Mouse (Mus musculus): Measurements from ENCODE around the gene Man1c1.

Man1c1 gene

DNA sequence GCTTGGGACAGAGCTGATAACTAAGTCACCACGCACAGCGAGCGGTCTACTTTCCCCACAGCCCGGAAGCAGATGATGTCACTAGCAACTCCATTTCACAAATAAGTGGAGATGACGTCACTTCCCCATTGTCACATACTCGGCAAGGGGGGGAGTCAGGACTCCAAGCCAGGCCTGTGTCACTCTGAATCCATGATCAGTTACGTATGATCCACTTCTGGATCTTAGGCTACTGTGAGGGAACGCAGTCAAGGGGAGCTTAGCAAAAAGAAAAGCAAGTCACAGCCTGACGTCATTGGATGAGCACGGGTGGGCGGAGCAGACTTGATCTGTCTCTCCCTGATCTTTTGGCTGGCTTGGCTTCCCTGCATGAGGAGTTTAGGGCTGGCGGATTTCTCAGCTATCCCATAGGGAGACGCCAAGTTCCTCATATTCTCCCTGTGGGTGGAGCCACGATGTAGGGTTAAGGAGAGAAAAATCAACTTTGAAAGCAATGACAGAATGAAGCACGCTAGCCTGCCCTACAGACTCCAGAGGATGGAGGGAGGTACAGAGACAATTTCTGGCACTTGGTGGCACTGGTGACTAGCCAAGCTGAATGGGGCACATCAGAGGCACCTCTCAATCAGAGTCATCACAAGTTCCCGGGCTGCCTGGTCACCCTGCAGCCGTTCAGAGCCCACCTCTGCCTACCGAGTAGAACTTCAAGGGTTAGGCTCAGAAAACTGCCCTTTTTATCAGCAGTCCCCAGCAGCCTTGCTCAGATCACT lies 155.7 kb downstream of the Man1c1 start:
- no peak for DNase-seq (ENCODE audit: low spot score)

DNA sequence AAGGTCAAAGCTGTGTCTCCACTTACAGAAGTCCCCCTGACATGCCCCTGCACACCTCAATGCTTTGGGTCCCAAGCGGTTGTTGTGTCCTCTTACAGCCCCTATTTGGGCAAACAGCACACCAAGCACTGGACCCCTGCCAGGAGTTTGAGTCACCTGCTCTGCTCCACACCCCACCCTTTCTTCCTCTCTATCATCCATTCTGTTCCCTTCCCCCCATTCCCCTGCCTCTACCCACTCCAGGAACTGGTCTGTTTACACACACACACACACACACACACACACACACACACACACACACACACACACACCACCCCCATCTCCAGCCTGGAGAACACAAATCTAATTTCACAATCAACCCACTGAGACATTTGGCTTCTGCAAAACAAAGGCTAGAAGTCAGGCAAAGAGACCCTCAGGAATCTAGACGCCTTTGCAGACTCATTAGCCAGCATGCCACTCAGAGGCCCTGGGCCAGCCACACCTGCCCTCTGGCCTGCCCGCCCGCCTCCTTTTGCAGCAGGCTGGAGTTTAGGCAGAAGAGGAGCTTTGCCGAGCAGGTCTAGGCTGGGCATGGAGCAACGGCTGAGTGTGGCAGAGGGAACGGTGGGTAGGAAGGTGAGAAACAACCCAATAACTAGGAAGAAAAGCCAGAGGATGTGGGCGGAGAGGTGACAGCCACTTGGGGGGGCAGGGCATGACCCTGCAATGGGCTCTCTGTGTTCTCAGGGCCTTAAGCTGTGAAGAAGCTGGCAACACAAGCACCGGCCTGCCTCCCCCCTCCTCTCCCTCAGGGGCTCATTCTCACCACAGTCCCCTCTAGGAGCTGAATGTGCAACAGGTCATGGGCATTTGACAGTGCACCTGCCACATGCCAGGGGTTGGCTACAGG lies 157.0 kb downstream of the Man1c1 start:
- no peak for DNase-seq (ENCODE audit: low spot score)

DNA sequence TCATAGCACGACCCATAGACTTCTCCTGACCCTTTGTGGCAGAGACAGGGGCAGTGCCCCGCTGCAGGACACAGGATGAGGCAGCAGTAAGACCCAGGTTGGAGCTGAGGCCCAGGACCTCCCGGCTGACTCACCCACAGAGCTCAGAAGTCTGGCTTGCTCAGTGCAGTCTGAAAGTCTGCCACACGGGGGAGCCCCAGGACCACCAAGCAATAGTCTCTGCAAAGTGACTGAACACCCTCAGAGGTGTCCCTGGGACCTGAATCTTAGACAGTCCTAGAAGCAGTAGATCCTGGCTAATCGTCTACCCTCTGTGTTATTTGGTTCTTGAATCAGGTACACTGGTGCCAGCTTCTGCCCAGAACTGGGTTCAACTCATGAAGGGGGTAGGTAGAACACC lies 160.8 kb downstream of the Man1c1 start:
- DNase-seq (ENCODE audit: low spot score): peak; percentile 97

DNA sequence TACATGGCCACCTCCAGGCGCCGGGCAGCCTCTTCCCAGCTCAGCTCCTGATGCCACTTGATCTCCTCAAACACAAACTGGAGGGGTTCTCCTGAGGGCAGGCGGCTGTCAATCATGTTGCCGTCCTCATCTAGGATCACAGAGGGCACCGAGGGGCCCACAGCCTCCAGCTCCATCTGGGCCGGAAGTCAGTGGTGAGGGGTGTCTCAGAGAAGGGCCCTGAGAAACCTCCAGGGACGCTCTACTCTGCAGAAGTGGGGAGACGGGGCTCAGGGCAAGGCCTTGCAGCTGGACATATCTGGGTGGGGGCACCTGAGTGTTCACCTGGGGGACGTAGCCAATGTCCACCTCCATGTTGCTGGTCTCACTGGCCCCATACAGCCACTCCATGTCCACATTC lies 161.4 kb downstream of the Man1c1 start:
- no peak for DNase-seq (ENCODE audit: low spot score)

GRCm38 (mm10) chr4:134538997-134539580 lies 165.0 kb downstream of the Man1c1 start:
- DNase-seq (ENCODE audit: low spot score): no peak

GRCm38 (mm10) chr4:134535787-134536151 lies 168.3 kb downstream of the Man1c1 start:
- DNase-seq (ENCODE audit: low spot score): no peak

GRCm38 (mm10) chr4:134534932-134535786 lies 168.9 kb downstream of the Man1c1 start, which contains the start of gene Mtfr1l:
Mtfr1l (minus strand) TSS chr4:134535387.
- DNase-seq (ENCODE audit: low spot score): peak; percentile 98

DNA sequence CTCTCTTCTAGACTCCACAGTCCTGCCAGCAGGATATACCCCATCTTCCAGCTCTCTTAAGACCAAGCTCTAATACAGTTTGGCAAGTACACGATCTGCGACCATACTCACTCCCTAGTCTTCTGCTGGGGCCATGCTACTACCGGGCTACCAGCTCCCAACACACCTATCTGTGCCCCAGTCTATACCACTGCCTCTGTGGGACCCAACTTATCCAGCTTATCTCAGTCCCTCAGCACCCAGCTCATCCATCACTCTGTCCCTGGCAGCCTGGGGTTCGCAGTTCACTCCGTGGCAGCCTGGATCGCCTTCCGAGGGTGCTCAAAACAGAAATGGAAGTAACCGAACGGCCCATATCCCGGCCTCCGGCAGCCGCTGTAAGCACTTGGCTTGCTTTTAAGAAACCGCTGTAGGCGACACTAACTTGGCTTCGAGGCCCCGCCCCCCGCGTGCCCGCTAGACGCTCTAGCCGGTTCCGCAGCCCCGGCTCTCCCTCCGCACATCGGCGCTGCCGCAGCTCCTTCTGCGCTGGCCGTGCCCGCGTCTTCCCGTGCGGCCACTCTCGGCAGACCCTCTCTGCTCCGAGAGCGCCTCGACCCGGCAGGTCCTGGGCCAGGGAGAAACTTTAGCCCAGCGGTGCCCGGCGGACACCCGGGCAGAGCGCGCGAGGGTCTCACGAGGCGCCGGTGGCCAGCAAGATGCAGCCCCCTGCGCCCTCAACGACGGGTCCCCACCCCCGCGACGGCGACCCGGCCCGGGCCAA lies 169.8 kb downstream of the Man1c1 start:
- DNase-seq (ENCODE audit: low spot score): peak; percentile 87

DNA sequence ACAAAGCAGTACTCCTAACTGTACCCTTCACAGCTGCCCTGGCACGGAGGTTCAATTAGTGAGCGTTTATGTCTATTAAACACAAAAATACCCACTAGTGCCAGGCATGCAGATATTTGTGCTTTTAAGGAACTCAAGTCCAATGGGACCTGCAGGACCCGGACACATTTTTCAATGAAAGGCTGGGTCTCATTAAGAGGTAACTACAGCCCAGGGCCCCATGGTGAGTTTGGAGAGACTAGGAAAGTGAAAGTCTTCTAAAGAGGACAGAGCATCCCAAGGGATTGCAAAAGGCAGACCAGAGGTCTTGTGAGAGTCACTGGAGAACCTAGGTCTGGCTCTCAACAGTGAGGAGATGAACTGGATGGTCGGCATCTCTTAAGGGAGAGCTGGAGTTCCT lies 170.7 kb downstream of the Man1c1 start:
- no peak for DNase-seq (ENCODE audit: low spot score)

DNA sequence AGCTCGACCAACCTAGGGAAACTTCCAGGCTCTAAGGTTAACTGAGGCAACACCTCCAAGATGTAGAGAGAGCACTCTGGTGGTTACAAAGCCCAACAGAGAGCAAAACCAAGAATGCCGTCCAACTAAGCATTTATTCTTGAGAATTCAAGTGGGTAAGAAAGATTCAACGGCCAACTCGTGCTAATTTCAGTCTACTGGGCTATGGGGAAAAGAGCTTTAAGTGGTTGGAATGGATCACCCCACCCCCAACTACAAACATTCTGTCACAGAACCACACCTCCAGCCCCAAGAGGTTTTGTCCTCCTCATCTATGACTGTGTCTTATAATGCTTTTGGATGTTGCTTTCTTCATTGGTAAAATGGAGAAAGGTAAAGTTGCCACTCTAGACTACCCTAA lies 171.2 kb downstream of the Man1c1 start:
- DNase-seq (ENCODE audit: low spot score): no peak

GRCm38 (mm10) chr4:134526220-134526619 lies 177.9 kb downstream of the Man1c1 start:
- no peak for DNase-seq (ENCODE audit: low spot score)

DNA sequence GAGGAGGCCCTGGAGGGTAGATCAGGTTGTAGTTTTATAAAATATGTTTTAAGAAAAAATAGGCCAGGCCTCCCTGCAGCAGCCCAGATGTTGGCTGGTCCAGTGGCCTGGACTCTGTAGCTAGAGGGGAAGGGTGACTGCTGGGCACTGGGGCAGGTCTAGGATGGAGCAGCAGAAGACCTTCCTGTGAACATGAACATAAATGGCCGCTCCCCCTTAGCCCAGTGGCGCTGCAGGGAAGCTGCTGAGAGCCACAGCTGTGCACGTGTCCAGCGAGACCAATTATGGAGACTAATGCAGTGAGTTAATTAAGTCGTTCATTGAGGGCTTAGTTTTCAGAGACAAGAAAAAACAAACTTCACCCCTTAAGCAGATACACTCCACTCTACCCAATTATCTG lies 178.3 kb downstream of the Man1c1 start:
- no peak for DNase-seq (ENCODE audit: low spot score)

GRCm38 (mm10) chr4:134523447-134523846 lies 180.6 kb downstream of the Man1c1 start:
- DNase-seq (ENCODE audit: low spot score): no peak

GRCm38 (mm10) chr4:134519281-134519680 lies 184.8 kb downstream of the Man1c1 start:
- no peak for DNase-seq (ENCODE audit: low spot score)

GRCm38 (mm10) chr4:134518541-134518940 lies 185.5 kb downstream of the Man1c1 start:
- no peak for DNase-seq (ENCODE audit: low spot score)

DNA sequence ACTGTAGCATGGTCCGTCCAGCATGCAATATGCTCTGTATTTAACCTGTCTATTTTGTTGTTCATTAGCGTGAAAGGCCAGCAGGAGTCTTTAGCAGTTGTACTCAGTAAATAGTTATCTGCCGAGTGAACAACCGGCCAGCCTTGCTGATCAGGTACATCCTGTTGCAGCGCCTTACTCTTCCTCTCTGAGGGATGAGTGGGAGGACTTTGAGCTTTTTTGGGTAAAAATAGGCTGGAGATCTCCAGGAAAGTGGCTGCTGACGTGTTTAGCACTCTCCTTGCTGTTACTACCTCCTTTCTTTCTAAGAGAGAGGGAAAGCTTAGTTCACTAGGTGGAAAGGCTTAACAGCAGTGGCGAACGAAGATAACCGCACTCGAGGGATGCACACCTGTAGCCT lies 186.4 kb downstream of the Man1c1 start:
- no peak for DNase-seq (ENCODE audit: low spot score)

- no peak for DNase-seq (ENCODE audit: low spot score)
These were observed 187.1 kb downstream of the Man1c1 start for GRCm38 (mm10) chr4:134516981-134517380.

GRCm38 (mm10) chr4:134515614-134516013 lies 188.5 kb downstream of the Man1c1 start:
- DNase-seq (ENCODE audit: low spot score): no peak

DNA sequence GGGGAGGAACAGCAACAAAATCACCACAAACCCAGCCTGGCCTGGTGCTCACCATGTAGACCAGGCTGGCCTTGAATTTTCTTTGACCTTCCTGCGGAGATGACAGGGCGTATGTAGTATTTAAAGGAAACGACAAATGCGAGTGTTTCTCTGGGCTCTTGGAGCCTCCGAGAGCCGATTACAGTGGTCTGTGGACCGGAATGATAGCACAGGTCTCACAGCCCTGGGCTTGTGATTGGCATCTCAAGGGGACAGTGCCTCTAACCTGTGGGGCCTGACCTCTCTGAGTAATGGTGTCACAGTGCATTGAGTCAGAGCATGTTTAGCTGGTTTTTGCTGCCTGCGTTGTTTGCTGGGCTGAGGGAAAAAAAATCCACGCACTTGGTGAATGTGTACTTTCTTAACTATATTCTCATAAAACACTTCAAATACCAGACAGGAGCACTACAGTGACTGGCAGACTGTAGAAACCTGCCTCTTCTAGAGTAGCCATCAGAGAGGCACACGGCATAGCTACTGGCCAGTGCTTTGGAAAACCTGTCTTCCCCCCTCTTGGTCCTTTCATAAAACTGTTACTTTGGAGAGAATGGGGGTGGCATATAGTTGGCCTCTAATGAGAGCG lies 189.7 kb downstream of the Man1c1 start:
- no peak for DNase-seq (ENCODE audit: low spot score)

DNA sequence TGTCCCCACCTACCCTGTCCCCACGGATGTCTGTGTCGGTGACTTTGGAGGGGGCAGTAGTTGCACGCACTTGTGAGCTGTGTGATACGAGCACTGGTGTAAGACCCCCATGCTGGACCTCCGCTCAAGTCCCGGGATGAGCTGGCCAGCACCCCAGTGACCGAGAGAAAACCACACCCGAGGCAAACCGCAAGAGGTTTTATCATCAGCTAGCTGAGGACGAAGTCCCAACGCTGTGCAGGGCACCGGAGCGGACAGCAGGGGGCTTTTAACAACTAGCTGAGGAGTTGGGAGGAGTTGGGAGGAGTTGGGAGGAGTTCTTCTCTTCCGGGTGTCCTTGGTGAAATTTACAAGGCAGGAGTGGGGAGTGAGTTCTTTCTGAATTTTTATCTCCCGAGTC lies 191.3 kb downstream of the Man1c1 start:
- DNase-seq (ENCODE audit: low spot score): peak; percentile 90

DNA sequence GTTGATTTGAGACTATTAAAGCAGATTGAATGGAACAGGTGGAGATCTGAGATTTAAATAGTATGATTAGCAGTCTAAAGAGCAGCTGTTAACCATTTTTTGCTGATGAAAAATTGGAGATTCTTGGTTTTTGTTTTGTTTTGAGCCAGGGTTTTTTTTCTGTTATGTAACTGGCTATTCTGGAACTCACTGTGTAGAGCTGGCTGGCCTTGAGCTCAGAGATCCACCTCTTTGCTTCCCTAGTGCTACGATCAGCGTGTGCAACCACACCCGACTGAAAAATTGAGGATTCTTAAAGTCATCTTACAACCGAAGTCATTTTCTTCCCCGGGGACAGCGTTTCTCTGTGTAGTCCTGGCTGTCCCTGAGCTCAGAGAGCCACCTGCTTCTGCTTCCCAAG lies 192.4 kb downstream of the Man1c1 start:
- DNase-seq (ENCODE audit: low spot score): no peak

All from testis, postnatal 10 days (tissue).